Mouse (Mus musculus) myocyte (in vitro differentiated cells): ENCODE measurements at regions not wholly inside any gene's neighbourhood (a gene's known extent, or its start where the extent isn't known, plus 50 kb on each side); places are given as distances from the start of the nearest gene placed in this dataset.

Experiments
- CEBPB ChIP-seq: IDR thresholded peaks from 2 replicates; pipeline ENCODE4 v1.6.1; 2011; ENCODE audit warnings: mild to moderate bottlenecking, moderate library complexity; ENCODE audit not compliant: poor library complexity, insufficient read depth, severe bottlenecking
- E2F4 ChIP-seq: IDR thresholded peaks from one replicate; pipeline ENCODE4 v1.6.1; 2011; ENCODE audit warnings: mild to moderate bottlenecking, control low read depth, moderate library complexity; ENCODE audit not compliant: insufficient read depth
- MAX ChIP-seq: IDR thresholded peaks from one replicate; pipeline ENCODE4 v1.6.1; 2011; ENCODE audit warnings: low read depth, mild to moderate bottlenecking, control low read depth
- MYOD1 ChIP-seq, 3 experiments: IDR thresholded peaks; one replicate each; pipeline ENCODE4 v1.6.1; 2011; ENCODE audit warnings: control low read depth in 2 of 3, low read depth in 2 of 3, mild to moderate bottlenecking in 2 of 3, moderate library complexity in 1 of 3; ENCODE audit not compliant: insufficient read length in 2 of 3, control insufficient read depth in 1 of 3
- MYOG ChIP-seq, 3 experiments: IDR thresholded peaks; one replicate each; pipeline ENCODE4 v1.6.1; 2011; ENCODE audit warnings: control low read depth in 2 of 3, low read depth in 2 of 3, mild to moderate bottlenecking in 2 of 3; ENCODE audit not compliant: insufficient read length in 2 of 3, control insufficient read depth in 1 of 3, insufficient read depth in 1 of 3
- POLR2A ChIP-seq: IDR thresholded peaks from one replicate; pipeline ENCODE4 v1.6.1; 2011; ENCODE audit warnings: low read depth, mild to moderate bottlenecking, control low read depth, moderate library complexity; ENCODE audit not compliant: insufficient read length
- POLR2AphosphoS2 ChIP-seq: IDR thresholded peaks from one replicate; pipeline ENCODE4 v1.6.1; 2011; ENCODE audit warnings: low read depth, control low read depth; ENCODE audit not compliant: insufficient read length
- REST ChIP-seq: IDR thresholded peaks from one replicate; pipeline ENCODE4 v1.6.1; 2011; ENCODE audit warnings: mild to moderate bottlenecking, control low read depth, moderate library complexity; ENCODE audit not compliant: insufficient read depth, insufficient read length
- SRF ChIP-seq: IDR thresholded peaks from one replicate; pipeline ENCODE4 v1.6.1; 2011; ENCODE audit warnings: low read depth; ENCODE audit not compliant: control insufficient read depth, insufficient read length
- TCF12 ChIP-seq: IDR thresholded peaks from one replicate; pipeline ENCODE4 v1.6.1; 2011; ENCODE audit warnings: mild to moderate bottlenecking, control low read depth; ENCODE audit not compliant: poor library complexity, insufficient read depth, severe bottlenecking
- USF1 ChIP-seq: IDR thresholded peaks from one replicate; pipeline ENCODE4 v1.6.1; 2011; ENCODE audit warnings: low read depth, mild to moderate bottlenecking, control low read depth, moderate library complexity

GRCm38 (mm10) chr2:118028881-118029280, 82.8 kb upstream of the Thbs1 start:
- TF ChIP-seq POLR2AphosphoS2 = no peak
- no peak for TF ChIP-seq POLR2A
- no peak for TF ChIP-seq USF1
- TF ChIP-seq MAX = no peak
- TF ChIP-seq E2F4 = no peak
- TF ChIP-seq MYOD1 (IDR thresholded peaks at IDR 0.05; ENCODE audit: control insufficient read depth in 1 of 3, insufficient read length in 2 of 3, low read depth in 2 of 3) = peak in 2 of 3 experiments; percentile 2 to 11
- no peak for TF ChIP-seq TCF12
- peak in 1 of 3 experiments; percentile 11 for TF ChIP-seq MYOG (IDR thresholded peaks at IDR 0.05; ENCODE audit: control insufficient read depth in 1 of 3, insufficient read depth in 1 of 3, insufficient read length in 2 of 3, low read depth in 2 of 3)
- TF ChIP-seq CEBPB = no peak
- no peak for TF ChIP-seq SRF
- TF ChIP-seq REST = no peak
